Mouse (Mus musculus) heart, embryonic 14.5 days (tissue): ENCODE results near the gene Sh3rf3. TPM values are rescaled to one million over a fixed set of nuclear protein-coding genes. Genes with fewer than 3 reads are reported as not detected.

Source experiments
- ATAC-seq: fragments of 200-750 bp; cut with Nextera tagmentation; 2 replicates; pipeline ENCODE4 v1.8.0; 2017; ENCODE audit warnings: low read depth, moderate TSS enrichment; ENCODE audit not compliant: insufficient number of reproducible peaks, insufficient read depth, low FRiP score
- H3K27ac ChIP-seq, 2 experiments: fragments of 200-500 bp in 1 of 2; fragments of 300-500 bp in 1 of 2; sonication (generic) in 1 of 2; replicated peaks in 1 of 2; 2 replicates each; pipeline ENCODE4 v1.5.1; 2012 to 2014; ENCODE audit warnings: low read depth in 2 of 2, low read length in 2 of 2, control low read depth in 1 of 2, mild to moderate bottlenecking in 1 of 2, mixed read lengths in 1 of 2; ENCODE audit not compliant: control insufficient read depth in 1 of 2, insufficient read depth in 1 of 2
- H3K27me3 ChIP-seq: fragments of 300-500 bp; sonication (generic); 2 replicates; pipeline ENCODE4 v1.6.1; 2014; ENCODE audit warnings: mild to moderate bottlenecking, low read length, control low read depth; ENCODE audit not compliant: control insufficient read depth, insufficient read depth
- H3K36me3 ChIP-seq: fragments of 300-500 bp; sonication (generic); 2 replicates; pipeline ENCODE4 v1.6.1; 2014; ENCODE audit warnings: mild to moderate bottlenecking, control low read depth, low read length, mixed read lengths; ENCODE audit not compliant: control insufficient read depth, insufficient read depth
- H3K4me1 ChIP-seq, 2 experiments: fragments of 200-500 bp in 1 of 2; fragments of 300-500 bp in 1 of 2; sonication (generic) in 1 of 2; 2 replicates each; pipeline ENCODE4 v1.6.1; 2012 to 2014; ENCODE audit warnings: low read length in 2 of 2, control low read depth in 1 of 2, mixed read lengths in 1 of 2; ENCODE audit not compliant: control insufficient read depth in 2 of 2, insufficient read depth in 2 of 2
- H3K4me2 ChIP-seq: fragments of 300-500 bp; sonication (generic); 2 replicates; pipeline ENCODE4 v1.6.1; 2014; ENCODE audit warnings: mild to moderate bottlenecking, low read length
- H3K4me3 ChIP-seq, 2 experiments: fragments of 200-500 bp in 1 of 2; fragments of 300-500 bp in 1 of 2; sonication (generic) in 1 of 2; 2 replicates each; pipeline ENCODE4 v1.5.1; 2012 to 2014; ENCODE audit warnings: low read length in 2 of 2, mild to moderate bottlenecking in 2 of 2, control low read depth in 1 of 2, low read depth in 1 of 2, moderate library complexity in 1 of 2; ENCODE audit not compliant: control insufficient read depth in 1 of 2, insufficient read depth in 1 of 2
- H3K9ac ChIP-seq: fragments of 300-500 bp; sonication (generic); 2 replicates; pipeline ENCODE4 v1.6.1; 2014; ENCODE audit warnings: mild to moderate bottlenecking, low read length
- H3K9me3 ChIP-seq: fragments of 300-500 bp; sonication (generic); 2 replicates; pipeline ENCODE4 v1.6.1; 2016; ENCODE audit warnings: low read length, control low read depth; ENCODE audit not compliant: control insufficient read depth
- WGBS: fragments of 180-500 bp; shearing (Covaris S2); extraction: QIAGEN DNeasy Blood & Tissue Kit; methylation state at CpG from one replicate; pipeline ENCODE4 v1.1.7; 2014; 5-methylcytosine and 5-hydroxymethylcytosine counted together
- polyA plus RNA-seq: library from polyadenylated mRNA; unstranded; fragments of >200 nt; fragmentation: Nextera tagmentation; extraction: Ambion mirVana; gene quantifications from 2 replicates; pipeline ENCODE4 v1.2.1, GENCODE M21; 2014

Gene Sh3rf3
- polyA plus RNA-seq, 1 experiment from 2014 or later, result 0.65 TPM

DNA sequence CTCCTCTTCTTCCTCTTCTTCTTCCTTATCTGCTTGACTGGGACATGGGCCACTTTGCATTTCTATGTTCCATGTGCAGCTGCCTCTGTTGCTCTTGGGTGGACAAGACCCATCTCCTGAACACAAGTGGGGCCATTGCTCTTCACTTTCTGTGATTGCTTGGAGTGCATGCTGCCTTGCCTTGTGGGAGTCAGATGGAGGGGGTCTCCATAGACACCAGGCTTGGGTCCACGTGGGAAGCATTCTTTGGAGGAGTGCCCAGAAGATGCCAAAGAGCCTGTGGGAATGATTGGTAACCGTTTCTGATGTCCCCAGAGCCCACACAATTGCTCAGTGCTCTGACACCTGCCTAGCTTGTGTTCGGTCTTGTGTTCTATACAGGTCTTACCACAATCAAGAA lies 124.4 kb downstream of the Sh3rf3 start:
- no peak overlapping the region for H3K9ac ChIP-seq
- H3K4me1 ChIP-seq, result peaks cover 2 to 8% of the 10 kb centered on the region in 2 experiments; a peak in 2 of 4 replicates
- no peak overlapping the region for H3K4me2 ChIP-seq
- H3K27ac ChIP-seq, result no peak overlapping the region
- H3K9me3 ChIP-seq, result no peaks in the 10 kb centered on the region
- peaks cover 89% of the 10 kb centered on the region for H3K27me3 ChIP-seq
- no peaks in the 10 kb centered on the region for H3K36me3 ChIP-seq
- no peak for ATAC-seq
- no peak overlapping the region for H3K4me3 ChIP-seq
- 59% methylated on average over 3 of the region's 3 CpGs for WGBS

- no peak overlapping the region for H3K9ac ChIP-seq
- H3K4me2 ChIP-seq, result no peak overlapping the region
- H3K9me3 ChIP-seq, result no peaks in the 10 kb centered on the region
- WGBS, result 73% methylated on average over 3 of the region's 3 CpGs
- H3K27me3 ChIP-seq, result peaks cover 66% of the 10 kb centered on the region
- no peak overlapping the region for H3K27ac ChIP-seq
- no peaks in the 10 kb centered on the region for H3K4me1 ChIP-seq
- no peak overlapping the region for H3K4me3 ChIP-seq
- H3K36me3 ChIP-seq, result no peaks in the 10 kb centered on the region
- no peak for ATAC-seq
These were observed 129.7 kb downstream of the Sh3rf3 start for GRCm38 (mm10) chr10:58942819-58943218.

DNA sequence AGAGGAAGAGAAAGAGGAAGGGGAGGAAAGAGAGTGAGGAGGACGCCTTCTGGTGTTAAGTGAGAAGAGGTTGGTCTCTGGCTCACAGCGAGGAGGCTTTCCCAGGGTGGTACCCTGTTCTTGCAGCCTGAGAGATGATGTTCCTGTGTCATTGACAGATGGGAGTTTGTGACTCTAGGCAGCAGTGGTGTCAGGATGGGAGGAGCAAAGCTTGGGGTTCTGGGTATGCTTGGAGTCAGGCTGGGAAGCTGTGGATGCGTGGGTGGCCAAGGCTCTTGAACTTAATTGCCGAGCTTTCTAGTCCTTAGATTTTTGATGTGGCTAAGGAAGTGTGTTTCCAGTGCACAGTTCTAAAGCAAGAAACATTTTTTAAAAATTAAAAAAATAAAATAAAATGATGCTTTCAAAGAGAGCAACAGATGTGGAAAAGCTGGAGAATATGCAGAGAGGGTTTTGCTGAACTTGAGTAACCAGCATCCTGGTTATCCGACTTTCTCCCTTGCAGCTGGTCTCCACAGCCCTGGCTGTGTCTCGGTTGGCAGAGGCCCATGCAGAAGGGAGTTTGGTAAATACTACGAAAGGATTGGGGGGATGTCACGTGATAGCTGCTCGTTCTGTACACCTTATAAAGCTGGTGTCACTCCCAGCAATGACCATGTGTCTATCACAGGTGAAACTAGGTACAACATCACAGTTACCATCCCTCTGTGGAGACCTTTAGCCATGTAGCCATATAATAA lies 130.7 kb downstream of the Sh3rf3 start:
- Histone ChIP-seq H3K36me3 (no peaks in the 10 kb centered on the region), H3K4me3 (no peak overlapping the region), H3K4me2 (no peak overlapping the region), H3K4me1 (no peaks in the 10 kb centered on the region), H3K9ac (no peak overlapping the region), H3K27me3 (peaks cover 56% of the 10 kb centered on the region), H3K9me3 (no peaks in the 10 kb centered on the region), H3K27ac (no peak overlapping the region)
- ATAC-seq, result no peak
- 68% methylated on average over 9 of the region's 9 CpGs for WGBS

DNA sequence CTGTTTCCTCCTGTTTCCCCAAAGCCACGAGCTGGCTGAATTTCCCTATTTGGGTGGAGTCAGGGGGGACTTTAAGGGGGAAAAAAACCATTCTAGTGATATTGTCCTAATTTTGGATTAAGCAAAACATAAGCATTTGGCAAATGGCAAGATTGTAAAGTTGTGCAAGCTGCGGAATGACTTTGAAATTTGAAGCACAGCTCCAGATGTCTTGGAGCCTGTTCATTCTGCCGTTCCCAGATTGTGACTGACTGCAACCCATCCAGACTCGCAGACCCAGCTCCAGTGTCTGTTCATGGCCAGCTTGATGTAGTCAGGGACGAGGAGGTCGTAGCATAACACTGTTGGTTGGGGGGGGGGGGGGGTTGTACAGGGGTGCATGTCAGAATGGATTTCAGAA lies 131.8 kb downstream of the Sh3rf3 start:
- WGBS, result 71% methylated on average over 6 of the region's 6 CpGs
- ATAC-seq, result no peak
- H3K9me3 ChIP-seq, result no peaks in the 10 kb centered on the region
- no peak overlapping the region for H3K4me3 ChIP-seq
- no peaks in the 10 kb centered on the region for H3K36me3 ChIP-seq
- no peak overlapping the region for H3K27ac ChIP-seq
- H3K9ac ChIP-seq, result no peak overlapping the region
- peaks cover 45% of the 10 kb centered on the region for H3K27me3 ChIP-seq
- no peak overlapping the region for H3K4me2 ChIP-seq
- no peaks in the 10 kb centered on the region for H3K4me1 ChIP-seq

DNA sequence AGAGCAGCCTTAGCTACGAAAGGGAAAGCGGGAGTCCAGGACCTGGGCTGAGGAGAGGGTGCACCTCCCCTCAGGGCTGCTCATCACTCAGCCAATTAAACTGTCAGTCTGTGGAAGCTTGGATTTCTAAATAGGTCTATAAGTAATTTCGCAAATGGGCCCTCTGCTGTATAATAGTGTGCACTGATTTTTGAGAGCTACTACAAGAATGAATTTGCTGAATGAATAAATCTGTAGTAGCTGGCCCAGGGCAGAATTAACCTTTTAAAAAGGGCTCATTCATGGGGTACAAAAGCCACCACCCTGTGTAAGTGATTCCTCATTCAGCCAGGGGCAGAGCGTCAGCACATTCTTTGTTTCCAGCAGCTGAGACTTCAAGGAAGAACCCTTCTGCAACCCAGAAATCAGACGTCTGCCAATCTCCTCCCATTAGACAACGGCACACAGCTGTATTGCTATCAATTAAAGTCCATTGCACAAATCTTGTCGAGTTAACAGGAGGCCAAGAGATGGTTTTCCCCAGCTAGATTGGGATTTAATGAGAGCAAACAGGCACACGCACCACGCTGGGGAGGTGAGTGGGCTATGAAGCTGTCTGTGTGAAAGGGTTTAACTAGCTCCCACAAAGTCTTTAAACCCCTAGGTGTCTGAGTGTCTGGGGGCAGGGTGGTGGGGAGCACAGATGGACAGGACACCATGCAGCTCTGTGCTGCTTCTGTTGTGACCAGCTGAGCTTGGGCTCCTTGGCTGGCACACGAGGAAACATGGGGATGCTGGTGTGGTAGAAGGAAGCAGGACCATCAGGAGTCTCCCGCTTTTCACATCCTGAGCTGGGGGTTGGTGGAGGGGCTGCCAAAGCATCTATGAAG lies 136.8 kb downstream of the Sh3rf3 start:
- Histone ChIP-seq H3K9me3 (no peaks in the 10 kb centered on the region), H3K27me3 (no peaks in the 10 kb centered on the region; the same call in 1 of the 2 replicates), H3K36me3 (no peaks in the 10 kb centered on the region), H3K4me1 (no peaks in the 10 kb centered on the region), H3K4me3 (no peak overlapping the region), H3K4me2 (no peak overlapping the region), H3K9ac (no peak overlapping the region), H3K27ac (no peak overlapping the region)
- ATAC-seq, result no peak
- 63% methylated on average over 11 of the region's 11 CpGs for WGBS

- Histone ChIP-seq H3K27ac (no peak overlapping the region), H3K27me3 (no peaks in the 10 kb centered on the region)
- WGBS, result 69% methylated on average over 4 of the region's 4 CpGs
These were observed 147.0 kb downstream of the Sh3rf3 start for GRCm38 (mm10) chr10:58960193-58960592.

GRCm38 (mm10) chr10:58968236-58968635 lies 155.1 kb downstream of the Sh3rf3 start:
- Histone ChIP-seq H3K4me2 (no peak overlapping the region), H3K9ac (no peak overlapping the region), H3K9me3 (no peaks in the 10 kb centered on the region), H3K4me1 (no peaks in the 10 kb centered on the region), H3K36me3 (no peaks in the 10 kb centered on the region), H3K27me3 (no peaks in the 10 kb centered on the region), H3K27ac (no peak overlapping the region), H3K4me3 (no peak overlapping the region)
- ATAC-seq, result no peak
- 66% methylated on average over 4 of the region's 4 CpGs for WGBS

More at GRCm38 (mm10) chr10:58960193-58960592, 147.0 kb downstream of the Sh3rf3 start:
- Histone ChIP-seq H3K9me3 (no peaks in the 10 kb centered on the region), H3K4me1 (no peaks in the 10 kb centered on the region), H3K4me3 (no peak overlapping the region), H3K36me3 (no peaks in the 10 kb centered on the region), H3K9ac (no peak overlapping the region), H3K4me2 (no peak overlapping the region)
- ATAC-seq, result no peak
